Mouse (Mus musculus) heart, postnatal 14 days (tissue): ENCODE measurements at regions not wholly inside any gene's neighbourhood (a gene's known extent, or its start where the extent isn't known, plus 50 kb on each side); places are given as distances from the start of the nearest gene placed in this dataset.
"Not testable (repeated sequence)": the region's sequence is repeated elsewhere in the genome, so short reads cannot be mapped to it uniquely, and the experiment has no call there.

Experiments used
- DNase-seq, 2 experiments: peaks; one replicate each; pipeline ENCODE4 v3.0.0; 2021 to 2022
- intact Hi-C: fragments of 180-260 bp; cut with DNase I; formaldehyde crosslinking; loops from one replicate; pipeline ENCODE4 v1.15.1; 2025

DNA sequence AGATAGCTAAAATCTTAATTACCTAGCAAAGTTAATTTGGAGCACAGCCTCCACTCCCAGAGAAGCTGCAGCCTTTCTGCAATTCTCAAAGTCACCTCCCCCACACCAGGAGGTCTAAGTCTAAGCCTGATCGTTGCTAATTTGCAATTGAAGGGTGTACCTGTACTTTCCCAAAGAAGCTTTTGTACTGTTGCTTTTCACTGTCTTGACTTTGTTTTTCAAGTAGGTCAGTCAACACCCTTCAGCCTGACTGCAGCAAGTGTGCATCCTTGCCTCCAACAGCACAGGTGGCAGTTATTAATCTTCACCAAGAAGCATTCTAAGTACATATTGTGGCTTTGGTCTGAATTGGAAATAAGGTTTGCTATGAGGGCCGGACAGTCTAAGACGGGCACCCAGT, 91.7 kb upstream of the Slc22a30 start:
- intact Hi-C loops, DNase-seq: not testable (repeated sequence)

DNA sequence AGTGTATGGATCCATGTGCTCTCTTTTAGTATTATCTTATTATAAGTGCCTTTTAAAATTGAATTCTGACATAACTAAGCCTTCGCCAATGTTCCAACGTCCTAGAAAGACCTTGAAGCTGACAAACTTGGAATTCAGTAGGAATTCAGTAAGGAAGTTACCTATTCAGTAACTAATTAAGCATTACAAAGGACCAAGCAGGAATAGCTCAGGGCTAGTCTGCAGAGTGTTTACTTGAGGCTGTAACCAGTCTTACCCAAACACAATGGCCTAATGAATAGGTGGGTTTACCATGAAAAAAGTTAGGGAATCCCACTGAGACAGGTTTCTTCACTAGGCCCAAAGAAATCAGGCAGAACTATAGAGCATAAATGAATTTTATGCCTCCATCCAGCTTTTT, 92.6 kb upstream of the Slc22a30 start:
- intact Hi-C loops, DNase-seq: not testable (repeated sequence)

DNA sequence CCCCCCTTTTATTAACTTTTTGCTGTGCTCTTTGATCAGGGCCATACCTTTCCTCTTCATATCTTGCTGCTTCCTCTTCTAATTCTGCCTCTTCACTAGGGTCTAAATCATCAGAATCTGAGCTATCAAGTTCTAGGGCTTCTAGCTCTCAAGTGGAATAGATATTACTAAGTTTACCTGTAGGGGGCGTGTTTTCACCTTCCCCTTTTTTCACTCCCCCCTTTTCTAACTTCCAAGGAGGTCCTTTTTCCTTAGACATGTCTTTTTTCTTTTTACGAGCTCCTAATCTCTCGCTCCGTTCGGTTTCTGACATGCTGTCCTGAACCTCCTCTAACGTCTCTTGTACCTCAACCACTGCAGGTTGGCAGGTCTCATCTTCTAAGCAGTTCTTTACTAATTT, 73.3 kb upstream of the Slc22a8 start:
- intact Hi-C loops, DNase-seq: not testable (repeated sequence)

DNA sequence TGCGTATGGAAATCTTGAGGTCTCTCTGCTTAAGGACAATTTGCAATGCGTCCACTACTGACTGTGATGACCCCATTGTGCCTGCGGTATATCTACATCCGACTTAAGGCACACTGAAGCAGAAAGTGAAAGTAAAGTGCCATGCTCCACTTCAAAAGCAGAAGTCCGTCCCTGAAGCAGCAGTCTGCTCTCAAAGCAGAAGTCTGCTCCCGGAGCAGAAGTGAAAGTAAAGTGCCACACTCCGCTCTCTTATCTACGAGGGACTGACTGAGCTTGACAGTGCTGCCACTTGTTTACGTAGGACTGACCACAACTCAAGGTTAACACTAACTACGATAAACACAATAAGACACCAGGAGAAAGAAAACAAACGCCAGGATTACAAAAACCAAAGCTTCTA, 72.8 kb upstream of the Slc22a8 start:
- DNase-seq, result peak; percentile 4 to 24
- intact Hi-C loops, result no loop called here

DNA sequence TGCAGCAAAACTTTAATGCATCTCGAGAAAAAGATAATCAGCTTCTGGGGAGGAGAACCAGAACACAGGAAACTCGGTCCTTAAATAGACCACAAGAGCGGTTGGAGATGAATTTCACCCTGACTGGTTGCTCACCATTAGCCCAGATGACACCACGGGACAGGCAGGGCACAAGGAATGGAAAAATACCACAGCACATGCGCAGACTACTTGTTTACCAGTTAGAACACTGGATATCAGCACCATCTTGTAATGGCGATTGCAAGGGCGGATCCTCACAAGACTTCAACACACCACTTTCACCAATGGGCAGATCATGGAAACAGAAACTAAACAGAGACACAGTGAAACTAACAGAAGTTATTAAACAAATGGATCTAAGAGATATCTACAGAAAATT, 72.1 kb upstream of the Slc22a8 start:
- DNase-seq, result peak in 1 of 2 experiments; percentile 3
- intact Hi-C loops, result not testable (repeated sequence)

DNA sequence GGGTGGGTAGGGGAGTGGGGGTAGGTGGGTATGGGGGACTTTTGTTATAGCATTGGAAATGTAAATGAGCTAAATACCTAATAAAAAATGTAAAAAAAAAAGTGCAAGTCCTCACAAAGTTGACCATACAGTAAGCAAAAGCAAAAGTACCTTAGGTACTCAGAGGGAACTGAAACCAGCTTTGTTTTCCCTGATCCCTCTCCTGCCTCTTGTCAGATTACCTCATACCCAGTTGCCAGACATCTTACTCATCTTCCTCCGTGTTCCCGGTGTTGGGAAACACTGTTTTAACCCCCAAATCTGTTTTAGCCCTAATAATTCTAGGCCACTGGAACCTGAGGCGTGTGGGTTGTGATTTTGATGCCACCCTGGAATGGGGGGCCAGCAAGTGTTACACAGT, 56.5 kb upstream of the Slc22a8 start:
- no peak for DNase-seq
- intact Hi-C loops, result no loop called here

DNA sequence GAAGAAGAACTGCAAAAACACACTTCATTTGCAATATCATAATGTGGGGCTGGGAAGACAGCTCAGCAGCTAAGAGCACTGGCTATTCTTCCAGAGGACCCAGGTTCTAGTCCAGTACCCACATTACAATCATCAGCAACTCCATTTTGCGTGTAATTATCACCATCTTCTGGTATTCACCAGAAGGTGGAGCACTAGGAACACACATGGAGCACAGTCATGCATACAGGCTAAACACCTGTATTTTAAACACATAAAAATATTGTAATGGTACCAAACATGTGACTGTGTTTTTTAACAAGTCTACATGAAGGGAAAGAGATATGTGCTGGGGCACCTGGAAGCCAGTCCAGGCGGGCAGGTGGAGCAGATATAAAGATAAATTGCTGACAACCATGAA, 55.0 kb upstream of the Slc22a8 start:
- intact Hi-C loops, result no loop called here
- no peak for DNase-seq
